Mouse (Mus musculus) retina, embryonic 14.5 days (tissue): ENCODE results near the gene Gm4847.

Source experiments
- DNase-seq: peaks from one replicate; pipeline ENCODE4 v3.0.0-alpha.2; 2015; ENCODE audit warnings: low spot score

Gm4847 gene

GRCm38 (mm10) chr1:166647593-166647992 is at the start of gene Gm4847:
TSS of gene Gm4847 (minus strand) at chr1:166647693.
- no peak for DNase-seq

GRCm38 (mm10) chr1:166681745-166682144 is 34.3 kb upstream of the Gm4847 start, which contains the start of gene Fmo9:
TSS of gene Fmo9 (minus strand) at chr1:166681845.
- no peak for DNase-seq

GRCm38 (mm10) chr1:166669264-166669663 is 21.8 kb upstream of the Gm4847 start:
- no peak for DNase-seq

- no peak for DNase-seq
Observed at GRCm38 (mm10) chr1:166660800-166661199, 13.3 kb upstream of the Gm4847 start.
